Mouse (Mus musculus) left cerebral cortex, postnatal 4 days (tissue): ENCODE data around the gene Hnrnpu. TPM values are rescaled to one million over a fixed set of nuclear protein-coding genes. Genes with fewer than 3 reads are reported as not detected.

Experiments used
- microRNA-seq: library from miRNA; unstranded; fragments of <30 nt; microRNA quantifications from one replicate; pipeline ENCODE4 v1.2.0, GENCODE M21; 2022
- total RNA-seq, 2 experiments: library from RNA; stranded (reverse); gene quantifications; 2 replicates each; pipeline ENCODE4 v1.2.3; 2021

Hnrnpu gene
- total RNA-seq, 2 experiments from 2014 or later, result 539 to 583 TPM

Small RNA genes within 50 kb of the gene (microRNA-seq; reads per million reads assigned to microRNA genes)
- not detected for gene Gm27458

Other genes starting within 250 kb of the Hnrnpu start
- 10 to 100 TPM; 24.0 to 27.5 TPM for gene Desi2, start 150.4 kb downstream of the Hnrnpu start, total RNA-seq
- 10 to 100 TPM; 43.5 to 54.6 TPM for gene Cox20, start 18.7 kb downstream of the Hnrnpu start, total RNA-seq
- 1 to 10 TPM; 6.2 to 8.3 TPM for gene Efcab2, start 68.3 kb upstream of the Hnrnpu start, total RNA-seq
- 10 to 100 TPM; 44.1 to 49.3 TPM for gene Kif26b, start 191.3 kb upstream of the Hnrnpu start, total RNA-seq